Mouse (Mus musculus) liver (tissue): ENCODE results near the gene Sipa1l3.

ENCODE experiments used
- DNase-seq: peaks from one replicate; pipeline ENCODE4 v3.0.0-alpha.2; 2020; ENCODE audit warnings: mixed read lengths

Gene Sipa1l3

GRCm38 (mm10) chr7:29518421-29519210 is at the start of gene Sipa1l3:
Sipa1l3 (minus strand) TSS chr7:29518641.
- peak; percentile 95 for DNase-seq

DNA sequence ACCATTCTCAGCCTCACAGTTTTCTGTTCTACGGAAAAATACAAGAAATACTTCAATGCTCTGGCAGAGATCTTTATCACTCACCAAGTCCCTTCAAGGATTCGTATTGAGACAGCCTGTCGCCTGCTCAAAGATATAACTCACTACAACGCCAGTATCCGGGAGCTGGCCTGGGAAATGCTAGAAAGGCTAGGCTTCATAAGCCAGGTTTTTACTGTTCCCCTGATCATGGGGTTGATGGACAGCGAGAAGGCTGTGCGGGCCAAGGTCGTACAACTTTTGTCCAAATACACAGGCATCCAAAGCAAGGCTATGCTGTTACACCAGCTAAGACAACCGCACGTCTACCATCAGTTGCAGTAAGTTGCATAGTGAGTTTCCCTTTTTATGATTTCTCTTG is 44.6 kb upstream of the Sipa1l3 start:
- no peak for DNase-seq

DNA sequence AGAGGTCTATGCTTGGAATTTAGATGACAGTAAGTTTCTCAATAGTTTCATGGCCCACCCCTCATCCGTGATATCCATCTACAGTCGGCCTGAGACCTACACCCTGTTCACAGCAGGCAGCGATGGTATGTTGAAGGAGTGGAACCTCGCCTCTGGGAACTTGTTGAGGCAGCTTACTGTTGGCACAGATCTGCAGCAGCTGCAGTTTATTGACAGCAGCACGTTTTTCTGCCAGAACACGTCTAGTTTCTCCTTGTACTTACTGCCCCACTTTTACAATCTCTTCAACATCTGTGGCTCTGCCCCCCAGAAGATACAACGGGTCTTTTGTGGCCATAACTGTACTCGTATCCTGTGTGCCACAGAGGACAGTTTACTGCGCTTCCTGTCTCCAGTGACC is 42.6 kb upstream of the Sipa1l3 start:
- DNase-seq, result no peak

GRCm38 (mm10) chr7:29559290-29559689 is 40.8 kb upstream of the Sipa1l3 start:
- DNase-seq, result peak; percentile 12

- DNase-seq, result no peak
Measured at GRCm38 (mm10) chr7:29558744-29559143, 40.3 kb upstream of the Sipa1l3 start.

DNA sequence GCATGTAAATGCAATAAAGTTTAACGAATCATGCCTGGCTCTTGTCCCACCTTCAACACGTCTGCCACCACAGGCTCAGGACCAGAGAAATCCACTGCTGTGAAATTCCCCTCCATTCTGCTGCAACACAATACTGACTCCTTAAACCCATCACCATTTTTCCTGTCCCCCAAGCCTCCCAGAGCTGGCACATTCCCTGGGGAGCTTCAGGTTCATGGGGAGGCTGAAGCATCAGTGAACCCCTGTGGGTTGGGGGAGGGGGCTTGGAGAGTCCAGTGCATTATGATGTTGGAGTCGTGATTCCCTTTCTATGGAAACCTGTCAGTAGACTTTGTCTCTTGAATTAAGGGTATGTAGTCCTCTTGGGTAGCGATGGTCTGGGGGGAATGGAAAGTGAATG is 37.8 kb upstream of the Sipa1l3 start:
- DNase-seq, result no peak

GRCm38 (mm10) chr7:29555521-29555920 is 37.1 kb upstream of the Sipa1l3 start:
- DNase-seq, result no peak

DNA sequence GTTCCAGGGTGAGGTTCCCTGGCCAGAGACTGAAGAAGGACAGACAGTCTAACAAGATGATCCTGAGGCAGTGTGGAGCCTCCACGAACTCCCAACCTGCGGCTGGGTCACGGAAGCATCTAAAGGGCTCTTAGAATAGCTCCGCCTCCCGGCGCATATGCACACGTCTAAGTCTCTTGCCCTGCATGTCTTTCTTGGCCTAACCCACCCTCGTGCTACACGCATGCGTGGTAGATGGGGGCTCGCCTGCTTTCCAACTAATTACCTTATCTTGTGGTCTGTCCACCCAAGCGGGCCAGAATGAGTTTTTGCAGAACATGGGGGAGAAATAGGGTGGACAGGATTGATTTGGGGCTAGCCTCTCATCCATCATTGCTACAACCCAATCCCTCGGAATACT is 36.6 kb upstream of the Sipa1l3 start:
- DNase-seq, result no peak

- no peak for DNase-seq
Measured at GRCm38 (mm10) chr7:29550691-29551090, 32.2 kb upstream of the Sipa1l3 start.

GRCm38 (mm10) chr7:29541608-29542007 is 23.2 kb upstream of the Sipa1l3 start:
- no peak for DNase-seq

- DNase-seq, result no peak
Measured at GRCm38 (mm10) chr7:29541186-29541585, 22.7 kb upstream of the Sipa1l3 start.

GRCm38 (mm10) chr7:29540631-29541030 is 22.2 kb upstream of the Sipa1l3 start:
- DNase-seq, result no peak

GRCm38 (mm10) chr7:29523700-29524099 is 5.3 kb upstream of the Sipa1l3 start:
- DNase-seq, result peak; percentile 69

GRCm38 (mm10) chr7:29521841-29522575 is 3.6 kb upstream of the Sipa1l3 start:
- DNase-seq, result peak; percentile 79

GRCm38 (mm10) chr7:29521365-29521764 is 2.9 kb upstream of the Sipa1l3 start:
- DNase-seq, result no peak

GRCm38 (mm10) chr7:29520794-29521193 is 2.4 kb upstream of the Sipa1l3 start:
- no peak for DNase-seq

- no peak for DNase-seq
Measured at GRCm38 (mm10) chr7:29519211-29519550, 740 bp upstream of the Sipa1l3 start.

DNA sequence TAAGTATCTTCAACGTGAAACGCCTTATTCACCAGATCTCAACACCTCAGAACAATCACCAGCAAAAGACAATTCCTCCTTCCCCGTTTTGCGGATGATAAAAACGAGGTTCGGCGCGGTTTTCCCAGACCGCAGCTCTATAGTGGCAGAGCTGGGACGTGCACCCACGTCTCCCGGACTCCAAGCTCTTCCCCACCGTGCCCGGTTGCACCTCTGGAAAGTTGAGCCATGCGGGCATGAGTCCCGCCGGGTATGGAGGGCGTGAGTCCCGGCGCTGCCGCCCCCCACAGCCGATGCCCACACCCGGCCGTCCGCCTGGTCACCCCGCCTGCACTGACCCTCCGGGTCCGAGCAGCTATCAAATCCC is 404 bp downstream of the Sipa1l3 start:
- no peak for DNase-seq

GRCm38 (mm10) chr7:29517178-29517577 is 1.3 kb downstream of the Sipa1l3 start:
- DNase-seq, result no peak

- DNase-seq, result no peak
Measured at GRCm38 (mm10) chr7:29515652-29516051, 2.8 kb downstream of the Sipa1l3 start.

DNA sequence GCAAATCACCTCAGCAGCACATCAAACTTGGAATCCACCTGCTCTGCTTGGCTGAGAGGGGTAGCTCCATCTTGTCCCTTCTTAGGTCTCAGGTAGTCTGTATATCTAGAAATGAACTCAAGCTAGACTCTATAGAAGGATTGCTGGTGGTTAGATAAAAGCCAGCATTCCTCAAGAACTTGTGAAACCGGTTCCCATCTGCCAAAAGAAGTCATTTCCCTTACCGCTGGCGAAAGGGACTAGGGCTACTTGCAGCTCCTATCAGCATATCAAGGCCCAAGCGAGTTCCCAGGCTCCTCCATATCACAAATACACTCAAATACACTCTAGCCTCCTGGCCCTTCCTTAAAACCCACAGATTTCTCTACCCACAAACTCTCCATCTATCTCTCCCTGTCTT is 5.7 kb downstream of the Sipa1l3 start:
- no peak for DNase-seq

- DNase-seq, result peak; percentile 10
Measured at GRCm38 (mm10) chr7:29511598-29512275, 6.7 kb downstream of the Sipa1l3 start.

DNA sequence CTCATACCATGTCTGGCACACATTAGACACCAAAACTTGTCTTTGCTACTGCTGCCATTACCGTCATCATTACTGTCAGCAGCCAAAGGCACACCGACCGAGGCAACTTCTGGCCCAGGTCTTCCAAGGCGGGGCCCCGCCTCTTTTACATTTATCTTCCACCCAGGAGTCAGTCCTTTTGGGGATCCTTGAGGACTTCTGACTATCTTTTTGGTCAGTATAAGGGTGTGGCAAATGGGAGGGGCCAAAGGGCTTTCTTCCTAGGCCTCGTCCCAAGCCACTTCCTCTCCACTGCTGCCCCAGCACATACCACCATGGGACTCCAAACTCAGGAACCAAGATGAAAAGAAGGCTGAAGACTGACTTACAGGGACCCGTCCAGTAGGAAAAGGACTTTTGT is 9.9 kb downstream of the Sipa1l3 start:
- DNase-seq, result peak; percentile 64
